Mouse (Mus musculus): ENCODE measurements around the gene Abca17. TPM values are rescaled to one million over a fixed set of nuclear protein-coding genes. Genes with fewer than 3 reads are reported as not detected.

Abca17 gene
- polyA plus RNA-seq, 1 experiment from 2014 or later, result 0.23 TPM

DNA sequence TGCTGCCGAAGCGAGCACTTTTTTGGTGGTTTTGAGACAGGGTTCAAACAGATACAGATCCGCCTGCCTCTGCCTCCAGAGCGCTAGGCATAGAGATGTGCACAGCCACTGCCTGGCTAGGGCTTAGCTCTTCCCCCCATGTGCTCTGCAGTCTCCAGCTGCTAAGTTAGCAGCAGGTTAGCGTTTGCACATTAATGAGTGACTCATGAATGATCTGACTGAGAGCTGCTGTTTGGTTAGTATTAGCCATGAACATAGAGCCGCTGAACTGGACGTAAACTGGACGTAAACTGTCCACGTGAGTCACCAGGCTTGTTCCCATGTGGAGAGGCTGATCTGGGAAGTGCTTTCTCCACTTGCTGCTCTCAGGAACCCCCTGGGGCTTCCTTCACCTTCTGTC, 11.7 kb upstream of the Abca17 start:
- no peaks in the 10 kb centered on the region for H3K36me3 ChIP-seq
- no peaks in the 10 kb centered on the region for H3K9me3 ChIP-seq
- peaks cover 15% of the 10 kb centered on the region; the same call in 1 of the 2 replicates for H3K4me1 ChIP-seq
- ATAC-seq (ENCODE audit: insufficient read depth, low FRiP score, low read depth), result peak; percentile 65
- H3K27me3 ChIP-seq (replicated peaks), result no peaks in the 10 kb centered on the region
- H3K9ac ChIP-seq, result no peak overlapping the region
- no peak overlapping the region for H3K27ac ChIP-seq
- H3K4me2 ChIP-seq, result no peak overlapping the region
- WGBS, result 63% methylated on average over 9 of the region's 9 CpGs
- H3K4me3 ChIP-seq (replicated peaks), result no peak overlapping the region

- no peak overlapping the region for H3K27ac ChIP-seq
- no peak overlapping the region for H3K4me2 ChIP-seq
- 61% methylated on average over 5 of the region's 5 CpGs for WGBS
- no peak overlapping the region for H3K9ac ChIP-seq
- H3K36me3 ChIP-seq, result no peaks in the 10 kb centered on the region
- no peak overlapping the region for H3K4me3 ChIP-seq (replicated peaks)
- no peak for ATAC-seq (ENCODE audit: insufficient read depth, low FRiP score, low read depth)
- H3K27me3 ChIP-seq (replicated peaks), result no peaks in the 10 kb centered on the region
- peaks cover 15% of the 10 kb centered on the region; the same call in 1 of the 2 replicates for H3K4me1 ChIP-seq
- H3K9me3 ChIP-seq, result no peaks in the 10 kb centered on the region
Observed at GRCm38 (mm10) chr17:24361291-24361690, 10.4 kb upstream of the Abca17 start.

GRCm38 (mm10) chr17:24360841-24361240, 10.0 kb upstream of the Abca17 start:
- Histone ChIP-seq H3K9me3 (no peaks in the 10 kb centered on the region), H3K36me3 (no peaks in the 10 kb centered on the region), H3K4me1 (peaks cover 15% of the 10 kb centered on the region; the same call in 1 of the 2 replicates), H3K27me3 (replicated peaks) (no peaks in the 10 kb centered on the region), H3K4me2 (no peak overlapping the region), H3K9ac (no peak overlapping the region), H3K4me3 (replicated peaks) (no peak overlapping the region), H3K27ac (no peak overlapping the region)
- no peak for ATAC-seq (ENCODE audit: insufficient read depth, low FRiP score, low read depth)
- 69% methylated on average over 8 of the region's 8 CpGs for WGBS

- peak; percentile 53 for ATAC-seq (ENCODE audit: insufficient read depth, low FRiP score, low read depth)
- H3K27ac ChIP-seq, result peak overlapping the region; percentile 28; the same call in 1 of the 2 replicates
Observed at GRCm38 (mm10) chr17:24359903-24360302, 9.0 kb upstream of the Abca17 start.

GRCm38 (mm10) chr17:24359006-24359405, 8.1 kb upstream of the Abca17 start:
- WGBS, result 79% methylated on average over 8 of the region's 8 CpGs
- H3K4me2 ChIP-seq, result no peak overlapping the region
- no peaks in the 10 kb centered on the region for H3K36me3 ChIP-seq
- H3K27me3 ChIP-seq (replicated peaks), result no peaks in the 10 kb centered on the region
- H3K4me3 ChIP-seq (replicated peaks), result no peak overlapping the region
- H3K9me3 ChIP-seq, result no peaks in the 10 kb centered on the region
- H3K4me1 ChIP-seq, result peaks cover 15% of the 10 kb centered on the region; the same call in 1 of the 2 replicates
- ATAC-seq (ENCODE audit: insufficient read depth, low FRiP score, low read depth), result no peak
- no peak overlapping the region for H3K27ac ChIP-seq
- no peak overlapping the region for H3K9ac ChIP-seq

More at GRCm38 (mm10) chr17:24359903-24360302, 9.0 kb upstream of the Abca17 start:
- Histone ChIP-seq H3K4me3 (replicated peaks) (no peak overlapping the region), H3K9ac (no peak overlapping the region), H3K36me3 (no peaks in the 10 kb centered on the region), H3K4me2 (no peak overlapping the region), H3K9me3 (no peaks in the 10 kb centered on the region), H3K4me1 (peaks cover 15% of the 10 kb centered on the region; the same call in 1 of the 2 replicates), H3K27me3 (replicated peaks) (no peaks in the 10 kb centered on the region)
- WGBS, result 41% methylated on average over 2 of the region's 2 CpGs

DNA sequence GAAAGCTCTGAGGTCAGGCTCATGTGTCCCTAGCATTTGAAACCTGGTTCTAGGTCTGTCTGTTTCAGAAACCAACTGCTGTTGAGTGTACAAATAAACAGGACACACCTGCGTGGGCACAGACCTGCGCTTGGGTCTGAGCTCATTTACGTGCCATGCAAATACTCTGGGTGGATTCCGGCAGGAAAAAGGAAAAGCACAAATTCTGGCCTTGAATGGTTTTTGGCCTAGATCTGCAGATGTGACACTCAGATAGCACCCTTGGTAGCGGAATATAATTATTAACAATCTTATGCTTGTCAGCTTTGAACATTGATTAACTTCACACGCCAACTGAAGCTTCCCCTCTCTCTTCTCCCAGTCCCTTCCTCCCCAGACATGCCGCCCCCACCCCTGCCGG, 4.4 kb upstream of the Abca17 start:
- Histone ChIP-seq H3K9me3 (no peaks in the 10 kb centered on the region), H3K9ac (no peak overlapping the region), H3K36me3 (no peaks in the 10 kb centered on the region), H3K4me2 (no peak overlapping the region), H3K4me3 (replicated peaks) (no peak overlapping the region), H3K27me3 (replicated peaks) (0 out of 2 replicates have a peak, but pooled peaks cover 7% of the 10 kb centered on the region), H3K4me1 (peaks cover 15% of the 10 kb centered on the region; the same call in 1 of the 2 replicates), H3K27ac (no peak overlapping the region)
- ATAC-seq (ENCODE audit: insufficient read depth, low FRiP score, low read depth), result no peak
- WGBS, result 83% methylated on average over 8 of the region's 8 CpGs

GRCm38 (mm10) chr17:24353960-24354359, 3.1 kb upstream of the Abca17 start:
- no peaks in the 10 kb centered on the region for H3K36me3 ChIP-seq
- 0 out of 2 replicates have a peak, but pooled peaks have one; percentile 36 for ATAC-seq (ENCODE audit: insufficient read depth, low FRiP score, low read depth)
- WGBS, result 83% methylated on average over 3 of the region's 3 CpGs
- H3K9ac ChIP-seq, result no peak overlapping the region
- H3K9me3 ChIP-seq, result no peaks in the 10 kb centered on the region
- H3K4me2 ChIP-seq, result no peak overlapping the region
- H3K27me3 ChIP-seq (replicated peaks), result 0 out of 2 replicates have a peak, but pooled peaks cover 7% of the 10 kb centered on the region
- H3K4me1 ChIP-seq, result peaks cover 10% of the 10 kb centered on the region; the same call in 1 of the 2 replicates
- no peak overlapping the region for H3K27ac ChIP-seq
- no peak overlapping the region for H3K4me3 ChIP-seq (replicated peaks)

- no peaks in the 10 kb centered on the region for H3K36me3 ChIP-seq
- H3K4me3 ChIP-seq (replicated peaks), result peak overlapping the region; percentile 74
- WGBS, result 4% methylated on average over 36 of the region's 36 CpGs
- no peak; the same call in none of the 2 replicates for ATAC-seq (ENCODE audit: insufficient read depth, low FRiP score, low read depth)
- peak overlapping the region; percentile 75; the same call in 1 of the 2 replicates for H3K27ac ChIP-seq
- H3K4me1 ChIP-seq, result peaks cover 10% of the 10 kb centered on the region; the same call in 1 of the 2 replicates
- H3K9ac ChIP-seq, result peak overlapping the region; percentile 73
- 0 out of 2 replicates have a peak, but pooled peaks cover 7% of the 10 kb centered on the region for H3K27me3 ChIP-seq (replicated peaks)
- no peaks in the 10 kb centered on the region for H3K9me3 ChIP-seq
- peak overlapping the region; percentile 99 for H3K4me2 ChIP-seq
Observed at GRCm38 (mm10) chr17:24352370-24353194, 1.7 kb upstream of the Abca17 start.

DNA sequence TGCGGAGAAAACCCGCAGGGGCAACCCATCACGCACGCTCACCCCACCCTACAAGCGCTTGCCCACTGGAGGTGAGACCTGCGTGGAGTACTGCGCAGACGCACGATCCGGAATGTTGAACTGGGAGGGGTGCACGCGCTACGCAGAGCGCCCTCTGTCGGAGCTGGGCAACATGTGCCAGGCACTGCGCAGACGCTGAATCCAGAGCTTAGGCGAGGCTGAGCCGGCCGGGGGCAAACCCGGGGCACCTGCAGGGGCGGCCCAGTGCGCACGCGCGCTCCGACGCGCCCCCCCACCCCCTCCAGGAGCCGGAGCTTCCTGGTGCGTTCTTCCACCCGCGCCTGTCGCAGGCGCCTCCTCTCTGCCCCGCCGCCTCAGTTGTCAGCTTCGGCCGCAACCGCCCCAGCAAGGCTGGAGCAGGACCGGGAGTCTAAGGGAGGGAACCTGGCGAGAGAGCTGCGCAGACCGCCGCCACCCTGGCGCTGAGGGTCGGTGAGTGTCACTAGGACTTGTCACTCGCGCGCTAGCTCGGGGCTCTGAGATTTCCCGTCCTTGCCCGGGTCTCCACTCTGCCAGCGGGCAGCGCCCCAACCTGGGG, 991 bp upstream of the Abca17 start, which contains the start of gene Abca3:
TSS of gene Abca3 (plus strand) at position 191 of the 598 bp plus-strand sequence.
- ATAC-seq (ENCODE audit: insufficient read depth, low FRiP score, low read depth), result peak; percentile 94
- 0 out of 2 replicates have a peak, but pooled peaks cover 7% of the 10 kb centered on the region for H3K27me3 ChIP-seq (replicated peaks)
- H3K4me2 ChIP-seq, result peak within 1 kb of the TSS; percentile 99
- WGBS, result under 1% methylated on average over 47 of the region's 55 CpGs
- H3K36me3 ChIP-seq, result no peaks in the 10 kb centered on the region
- H3K9ac ChIP-seq, result peak within 1 kb of the TSS; percentile 73
- no peaks in the 10 kb centered on the region for H3K9me3 ChIP-seq
- peaks cover 10% of the 10 kb centered on the region; the same call in 1 of the 2 replicates for H3K4me1 ChIP-seq
- peak within 1 kb of the TSS; percentile 75 for H3K27ac ChIP-seq
- peak within 1 kb of the TSS; percentile 74 for H3K4me3 ChIP-seq (replicated peaks)

DNA sequence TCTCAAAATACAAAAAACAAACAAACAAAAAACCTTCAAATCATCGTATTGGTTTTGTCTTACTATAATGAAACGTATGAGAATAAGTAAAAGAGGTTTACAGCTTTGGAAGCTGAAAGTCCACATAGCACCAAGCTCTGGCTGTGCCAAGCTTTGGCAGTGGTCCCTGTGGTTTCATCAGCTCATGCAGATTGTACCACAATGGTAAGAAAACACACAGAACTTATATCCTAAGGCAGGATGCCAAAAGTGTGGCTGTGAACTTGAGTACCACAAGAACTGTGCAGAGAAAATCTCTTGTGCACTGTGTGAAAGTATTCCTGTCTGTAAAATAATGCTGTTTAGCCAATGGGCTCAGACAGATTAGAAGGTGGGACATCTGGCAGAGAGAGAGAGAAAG, 1.7 kb downstream of the Abca17 start:
- H3K27me3 ChIP-seq (replicated peaks), result 0 out of 2 replicates have a peak, but pooled peaks cover 7% of the 10 kb centered on the region
- H3K4me1 ChIP-seq, result peaks cover 10% of the 10 kb centered on the region; the same call in 1 of the 2 replicates
- no peak overlapping the region for H3K27ac ChIP-seq
- H3K4me3 ChIP-seq (replicated peaks), result no peak overlapping the region
- H3K9ac ChIP-seq, result no peak overlapping the region
- H3K4me2 ChIP-seq, result no peak overlapping the region
- ATAC-seq (ENCODE audit: insufficient read depth, low FRiP score, low read depth), result no peak
- H3K9me3 ChIP-seq, result no peaks in the 10 kb centered on the region
- H3K36me3 ChIP-seq, result no peaks in the 10 kb centered on the region
- 71% methylated on average over 2 of the region's 2 CpGs for WGBS

- Histone ChIP-seq H3K4me3 (replicated peaks) (no peak overlapping the region), H3K4me2 (no peak overlapping the region), H3K4me1 (peaks cover 5% of the 10 kb centered on the region; the same call in 1 of the 2 replicates), H3K36me3 (no peaks in the 10 kb centered on the region), H3K9ac (no peak overlapping the region), H3K27ac (no peak overlapping the region), H3K9me3 (no peaks in the 10 kb centered on the region), H3K27me3 (replicated peaks) (0 out of 2 replicates have a peak, but pooled peaks cover 7% of the 10 kb centered on the region)
- no peak for ATAC-seq (ENCODE audit: insufficient read depth, low FRiP score, low read depth)
- WGBS, result 45% methylated on average over 7 of the region's 7 CpGs
Observed at GRCm38 (mm10) chr17:24346831-24347230, 4.0 kb downstream of the Abca17 start.
